Mouse (Mus musculus) CD4-positive helper T cell, adult 2 months (primary cell): ENCODE measurements around the gene Gls.
A peak's percentile ranks its signal among the peaks of the same experiment; 100 is the strongest.

Source experiments
- DNase-seq: peaks from one replicate; pipeline ENCODE4 v3.0.0-alpha.2; 2012; ENCODE audit warnings: low read depth, missing footprints, low spot score

The Gls gene

GRCm38 (mm10) chr1:52158490-52159381, 74.3 kb downstream of the Gls start:
- no peak for DNase-seq

- no peak for DNase-seq
These were observed 75.0 kb downstream of the Gls start for GRCm38 (mm10) chr1:52158040-52158439.

GRCm38 (mm10) chr1:52156351-52156750, 76.7 kb downstream of the Gls start:
- DNase-seq, result no peak

GRCm38 (mm10) chr1:52154890-52155289, 78.1 kb downstream of the Gls start:
- no peak for DNase-seq

- no peak for DNase-seq
These were observed 80.1 kb downstream of the Gls start for GRCm38 (mm10) chr1:52152936-52153335.

- DNase-seq, result no peak
These were observed 80.7 kb downstream of the Gls start for GRCm38 (mm10) chr1:52152369-52152768.

GRCm38 (mm10) chr1:52151166-52151565, 81.9 kb downstream of the Gls start:
- no peak for DNase-seq

GRCm38 (mm10) chr1:52150676-52151075, 82.4 kb downstream of the Gls start:
- DNase-seq, result no peak

- DNase-seq, result no peak
These were observed 83.1 kb downstream of the Gls start for GRCm38 (mm10) chr1:52149934-52150346.

GRCm38 (mm10) chr1:52148696-52149095, 84.3 kb downstream of the Gls start:
- DNase-seq, result no peak

GRCm38 (mm10) chr1:52148178-52148577, 84.9 kb downstream of the Gls start:
- DNase-seq, result no peak

- no peak for DNase-seq
These were observed 85.6 kb downstream of the Gls start for GRCm38 (mm10) chr1:52147431-52147830.

GRCm38 (mm10) chr1:52146214-52146970, 86.6 kb downstream of the Gls start:
- DNase-seq, result peak; percentile 65

- DNase-seq, result no peak
These were observed 88.1 kb downstream of the Gls start for GRCm38 (mm10) chr1:52144907-52145306.

GRCm38 (mm10) chr1:52143596-52144156, 89.4 kb downstream of the Gls start:
- DNase-seq, result peak; percentile 63

GRCm38 (mm10) chr1:52143191-52143590, 89.8 kb downstream of the Gls start:
- no peak for DNase-seq

- no peak for DNase-seq
These were observed 90.9 kb downstream of the Gls start for GRCm38 (mm10) chr1:52142117-52142516.

- DNase-seq, result no peak
These were observed 91.5 kb downstream of the Gls start for GRCm38 (mm10) chr1:52141482-52141881.

- DNase-seq, result no peak
These were observed 92.5 kb downstream of the Gls start for GRCm38 (mm10) chr1:52140534-52140933.

- DNase-seq, result no peak
These were observed 95.7 kb downstream of the Gls start for GRCm38 (mm10) chr1:52137292-52137691.

GRCm38 (mm10) chr1:52133254-52133653, 99.8 kb downstream of the Gls start:
- DNase-seq, result no peak

GRCm38 (mm10) chr1:52131787-52132377, 101.2 kb downstream of the Gls start:
- no peak for DNase-seq
